Mouse (Mus musculus) left cerebral cortex, adult 11 months (tissue): ENCODE data around the gene Fnbp1.
A peak's percentile ranks its signal among the peaks of the same experiment; 100 is the strongest.
"Not testable (repeated sequence)": the region's sequence is repeated elsewhere in the genome, so short reads cannot be mapped to it uniquely, and the experiment has no call there.

ENCODE experiments used
- DNase-seq: peaks from one replicate; pipeline ENCODE4 v3.0.0; 2022; ENCODE audit warnings: low spot score

Fnbp1 gene

DNA sequence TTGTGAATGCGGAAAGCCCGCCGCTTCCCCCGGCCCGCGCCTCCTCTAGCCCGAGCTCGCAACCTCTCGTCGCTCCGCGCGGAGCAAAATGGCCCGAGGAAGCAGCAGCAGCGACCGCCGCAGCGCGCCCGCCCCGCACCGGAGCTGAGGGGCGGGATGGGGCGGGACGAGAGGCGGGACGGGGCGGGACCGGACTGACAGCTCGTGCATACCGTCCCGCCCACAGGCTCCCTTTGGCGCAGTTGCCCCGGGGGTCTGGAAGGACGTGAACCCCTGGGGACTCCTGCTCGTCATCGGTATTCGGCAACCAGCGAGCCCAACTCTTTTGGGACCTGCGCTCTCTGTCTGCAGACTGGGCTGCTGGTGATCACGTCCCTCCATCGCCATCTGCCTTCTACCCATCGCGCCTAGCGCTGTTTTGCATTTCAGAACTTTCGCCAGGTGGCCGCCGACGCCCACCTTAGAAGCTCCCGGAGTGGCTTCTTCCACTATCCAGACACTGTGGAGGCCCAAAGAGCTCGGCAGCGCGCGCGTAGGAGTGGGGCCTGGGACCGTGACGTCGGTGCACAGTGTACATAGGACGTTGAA, at the start of gene Fnbp1:
Gene Fnbp1 (minus strand): TSS at position 142 of the 588 bp plus-strand sequence.
- peak; percentile 74 for DNase-seq

DNA sequence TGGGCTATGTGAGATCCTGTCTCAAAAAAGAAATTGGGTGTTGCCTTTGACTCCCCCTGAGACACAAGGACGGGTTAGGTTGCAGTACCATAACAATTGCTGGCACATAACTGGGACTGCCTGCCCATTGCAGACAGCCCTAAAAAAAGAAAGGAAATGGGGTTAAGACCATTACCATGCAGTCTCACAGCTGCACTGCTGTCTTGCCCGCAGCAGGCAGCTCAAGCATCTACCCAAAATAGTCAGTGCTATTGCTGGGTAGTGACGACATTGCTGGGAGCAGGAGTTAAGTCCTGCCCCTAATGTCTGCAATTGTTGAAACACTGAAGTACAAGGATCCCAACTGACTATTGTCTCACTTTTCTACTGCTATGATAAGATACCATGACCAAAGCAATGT, 47.8 kb upstream of the Fnbp1 start:
- no peak for DNase-seq

DNA sequence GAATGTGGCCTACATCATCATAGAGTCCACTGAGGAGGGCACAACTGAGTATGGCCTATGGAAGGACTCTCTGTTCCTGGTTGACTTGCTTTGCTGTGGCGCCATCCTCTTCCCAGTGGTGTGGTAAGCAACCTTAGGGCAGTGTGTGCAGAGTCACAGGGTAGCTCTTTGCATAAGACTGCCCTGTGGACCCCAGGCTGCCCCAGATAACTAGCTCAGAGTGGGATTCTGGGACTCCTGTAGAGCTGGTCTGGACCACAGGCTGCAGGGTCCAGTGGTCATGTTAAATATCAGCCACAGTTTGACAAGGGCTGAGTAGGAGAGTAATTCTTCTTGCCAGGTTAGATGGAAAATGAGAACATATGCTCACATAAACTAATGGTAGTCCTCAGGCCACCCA, 46.9 kb upstream of the Fnbp1 start:
- no peak for DNase-seq

DNA sequence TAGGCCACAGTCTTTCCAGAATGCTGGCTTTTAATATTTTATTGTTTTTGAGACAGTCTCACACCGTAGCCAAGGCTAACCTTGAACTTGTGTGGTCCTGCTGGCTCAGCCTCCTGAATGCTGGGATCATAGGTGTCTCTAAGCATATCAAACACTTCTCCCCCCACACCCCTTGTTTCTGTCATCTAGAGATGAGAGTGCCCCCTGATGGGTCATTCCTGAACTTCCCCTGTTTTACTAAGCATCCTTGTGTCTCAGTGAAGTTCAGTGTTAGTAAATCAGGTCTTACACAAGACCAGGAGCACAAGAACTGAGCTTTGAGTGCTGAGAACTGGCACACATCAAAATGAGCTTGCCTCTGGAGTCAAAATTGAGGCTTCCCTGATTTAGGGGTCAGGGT, 42.0 kb upstream of the Fnbp1 start:
- DNase-seq: no peak

DNA sequence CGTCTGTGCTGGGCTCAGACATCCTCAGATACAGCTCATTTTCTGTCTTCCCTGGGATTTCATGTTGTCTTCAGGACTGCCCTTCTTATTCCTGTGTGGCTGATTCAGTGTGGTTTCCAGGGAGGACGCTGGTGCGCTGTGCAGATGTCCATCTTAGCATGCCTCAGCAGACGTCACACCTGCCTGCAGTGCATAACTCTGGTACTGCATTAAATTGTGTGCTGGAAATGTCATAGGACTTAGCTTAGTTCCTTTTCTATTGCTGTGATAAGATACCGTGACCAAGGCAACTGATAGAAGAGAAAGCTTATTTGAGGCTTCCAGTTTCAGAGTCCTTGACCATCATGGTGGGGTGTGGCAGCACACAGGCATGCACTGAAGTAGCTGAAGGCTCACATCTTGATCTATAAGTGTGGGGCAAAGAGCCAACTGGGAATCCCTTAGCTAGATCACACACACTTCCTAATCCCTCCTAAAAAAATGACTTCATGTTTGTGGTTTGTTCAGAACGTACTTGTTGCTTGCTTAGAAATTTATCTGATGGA, 41.0 kb upstream of the Fnbp1 start:
- no peak for DNase-seq

DNA sequence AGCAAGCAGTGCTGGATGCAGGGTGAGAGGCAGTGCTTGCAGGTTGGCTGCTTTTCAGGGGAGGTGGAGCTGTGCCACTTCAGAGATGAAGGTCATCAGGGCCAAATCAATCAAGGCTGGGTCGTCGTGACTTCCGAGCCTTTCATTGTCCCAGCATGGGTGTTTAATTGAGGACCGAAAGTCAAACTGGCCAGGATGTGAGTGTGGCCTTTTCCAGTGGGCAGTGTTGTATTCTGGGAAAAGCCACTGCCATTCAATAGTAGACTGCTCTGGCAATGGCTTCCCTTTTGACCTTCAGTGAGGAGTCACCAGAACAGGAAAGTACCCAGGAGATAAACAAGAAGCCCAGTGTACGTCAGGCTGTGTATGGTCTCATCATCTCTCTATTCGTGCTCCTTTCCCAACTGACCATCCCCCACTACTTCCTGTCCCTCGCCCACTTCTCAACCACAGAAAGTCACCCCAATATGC, 38.3 kb upstream of the Fnbp1 start:
- no peak for DNase-seq

DNA sequence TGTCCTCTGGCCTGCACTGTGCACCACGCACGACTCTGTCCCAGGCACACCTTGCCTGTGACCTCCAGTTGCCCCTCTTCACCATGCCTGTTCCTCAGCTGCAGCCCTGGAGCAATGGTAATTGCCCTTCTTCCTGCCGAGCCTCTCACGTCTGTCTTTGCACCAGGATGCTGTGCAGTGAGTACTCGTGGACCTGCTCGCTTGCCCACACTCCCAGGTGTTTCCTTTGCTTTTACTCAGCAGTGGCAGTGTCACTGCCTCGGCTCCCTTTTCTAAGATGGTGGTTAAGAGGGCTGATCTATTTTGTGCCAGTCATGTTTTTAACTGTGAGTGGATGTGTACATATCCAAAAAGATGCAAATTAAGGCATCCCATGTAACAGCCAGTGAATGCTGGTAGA, 37.7 kb upstream of the Fnbp1 start:
- DNase-seq: no peak

DNA sequence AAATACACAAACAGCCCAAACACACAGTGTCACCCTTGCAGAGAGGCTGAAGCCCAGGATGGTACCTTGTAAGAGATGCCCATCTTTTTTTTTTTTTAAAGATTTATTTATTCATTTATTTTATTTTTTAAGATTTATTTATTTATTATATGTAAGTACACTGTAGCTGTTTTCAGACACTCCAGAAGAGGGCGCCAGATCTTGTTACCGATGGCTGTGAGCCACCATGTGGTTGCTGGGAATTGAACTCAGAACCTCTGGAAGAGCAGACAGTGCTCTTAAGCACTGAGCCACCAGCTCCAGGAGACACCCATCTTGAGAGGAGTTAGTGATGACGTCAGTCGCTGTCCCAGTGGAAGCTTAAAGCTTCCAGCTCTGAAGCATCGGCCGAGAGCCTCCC, 36.8 kb upstream of the Fnbp1 start:
- not testable (repeated sequence) for DNase-seq

DNA sequence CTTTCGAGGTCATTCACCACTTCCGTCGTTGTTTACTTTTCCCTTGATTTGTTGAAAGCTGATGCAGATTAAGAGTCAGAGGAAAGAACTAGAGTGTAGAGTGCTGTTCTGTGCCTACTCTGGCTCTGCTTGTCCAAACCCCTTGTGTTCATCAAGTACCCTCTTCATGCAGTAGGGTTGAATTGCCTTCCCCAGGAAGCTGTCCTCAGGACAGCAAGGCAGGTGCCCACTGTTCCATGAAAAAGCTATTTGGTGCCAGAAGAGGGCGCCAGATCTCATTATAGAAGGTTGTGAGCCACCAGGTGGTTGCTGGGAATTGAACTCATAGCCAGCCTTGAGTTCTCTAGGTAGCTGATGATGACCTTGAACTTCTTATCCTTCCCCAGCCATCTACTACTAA, 31.5 kb upstream of the Fnbp1 start:
- DNase-seq: no peak

DNA sequence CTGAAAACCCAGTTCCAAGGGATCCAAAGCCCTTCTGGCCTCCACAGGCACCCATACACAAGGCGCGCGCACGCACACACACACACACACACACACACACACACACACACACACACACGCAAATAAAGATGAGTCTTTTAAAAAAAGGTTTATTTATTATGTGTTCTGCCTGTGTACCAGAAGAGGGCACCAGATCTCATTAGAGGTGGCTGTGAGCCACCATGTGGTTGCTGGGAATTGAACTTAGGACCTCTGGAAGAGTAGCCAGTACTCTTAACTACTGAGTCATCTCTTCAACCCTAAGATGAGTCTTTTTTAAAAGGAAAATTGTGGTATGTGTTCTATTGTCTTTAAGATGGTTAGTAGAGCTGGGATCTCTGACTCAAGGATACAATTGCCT, 30.7 kb upstream of the Fnbp1 start:
- DNase-seq: no peak

DNA sequence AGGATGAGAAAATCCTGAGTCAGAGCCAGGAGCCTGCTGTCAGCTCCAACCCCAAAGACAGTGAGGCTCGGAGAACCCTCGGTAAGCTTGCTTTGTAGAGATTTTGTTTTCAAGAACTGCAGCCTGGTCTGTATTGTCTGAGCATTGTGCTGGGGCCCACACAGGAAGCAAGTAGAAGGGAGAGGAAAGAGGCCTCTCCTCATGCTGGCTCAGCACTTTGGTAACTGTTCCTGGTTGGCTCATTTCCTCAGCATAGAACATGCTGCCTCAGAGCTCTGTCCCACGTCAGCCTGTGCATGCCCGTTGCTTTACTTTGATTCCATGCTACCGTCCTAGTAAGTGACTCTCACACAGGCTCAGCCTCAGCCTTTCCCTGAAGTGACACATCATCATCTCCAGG, 30.2 kb upstream of the Fnbp1 start:
- no peak for DNase-seq

DNA sequence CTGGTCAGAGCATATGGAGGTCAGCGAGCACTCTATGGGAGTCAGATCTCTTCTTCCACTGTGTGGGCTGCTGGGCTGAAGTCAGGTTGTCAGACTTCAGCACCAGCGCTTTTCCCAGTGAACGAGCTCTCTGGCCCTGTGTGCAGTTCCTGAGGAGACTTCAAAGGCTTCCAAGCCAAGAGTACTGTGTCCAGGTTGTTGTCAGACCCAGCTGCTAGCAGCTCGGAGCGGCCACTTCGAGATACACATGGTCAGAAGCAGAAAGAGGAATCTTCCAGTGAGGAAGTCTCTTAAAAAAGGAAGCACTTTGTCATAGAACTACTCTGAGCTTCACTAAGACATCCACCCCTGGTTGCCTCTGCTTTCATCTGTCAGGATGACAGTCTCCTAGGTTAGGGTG, 28.4 kb upstream of the Fnbp1 start:
- no peak for DNase-seq

DNA sequence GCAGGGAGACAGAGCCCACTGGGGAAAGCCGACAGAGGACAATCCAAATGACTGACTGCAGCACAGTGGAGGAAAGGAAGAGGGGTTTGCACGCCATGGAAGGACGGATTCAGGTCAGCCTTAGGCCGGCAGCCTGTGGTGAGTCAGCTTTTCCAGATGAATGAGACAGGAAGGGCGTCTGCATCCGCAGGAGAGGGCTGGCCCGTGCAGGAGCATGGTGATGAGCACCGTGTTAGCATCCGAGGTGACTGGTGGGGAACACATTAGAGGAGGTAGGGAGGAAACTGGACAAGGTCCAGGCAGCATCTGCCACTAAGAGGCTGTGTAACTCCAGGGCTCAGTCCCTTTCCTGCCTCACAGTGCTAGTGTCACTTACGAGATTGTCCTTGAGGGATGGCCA, 27.2 kb upstream of the Fnbp1 start:
- DNase-seq: no peak

DNA sequence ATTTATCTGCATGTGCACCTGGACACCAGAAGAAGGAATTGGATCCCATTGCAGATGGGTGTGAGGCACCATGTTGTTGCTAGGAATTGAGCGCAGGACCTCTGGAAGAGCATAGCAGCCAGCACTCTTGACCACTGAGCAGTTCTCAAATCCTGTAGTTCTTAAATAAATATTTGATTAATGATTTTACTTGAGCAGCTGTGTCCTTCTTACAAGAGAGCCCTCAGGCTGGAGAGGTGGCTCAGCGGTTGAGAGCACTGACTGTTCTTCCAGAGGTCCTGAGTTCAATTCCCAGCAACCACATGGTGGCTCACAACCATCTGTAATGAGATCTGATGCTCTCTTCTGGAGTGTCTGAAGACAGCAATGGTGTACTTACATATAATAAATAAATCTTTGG, 25.8 kb upstream of the Fnbp1 start:
- not testable (repeated sequence) for DNase-seq

DNA sequence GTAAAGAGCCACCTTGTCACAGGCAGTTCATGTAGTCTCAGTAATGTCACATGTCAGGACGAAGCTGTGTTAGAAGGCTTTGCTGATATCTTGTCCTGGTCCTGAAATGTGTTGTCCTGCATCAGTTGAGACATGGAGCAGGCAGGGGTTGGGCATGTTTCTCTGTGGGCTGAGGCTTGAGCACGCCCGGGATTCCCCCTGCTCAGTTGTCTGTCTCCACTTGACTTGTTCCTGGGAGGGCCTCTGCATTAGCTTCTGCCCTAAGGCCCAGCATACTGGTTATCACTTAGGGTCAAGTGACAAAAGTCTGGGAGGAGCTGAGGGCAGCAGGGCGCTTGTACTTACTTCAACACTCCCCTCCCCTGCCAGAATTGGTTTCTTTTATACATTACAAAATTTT, 23.7 kb upstream of the Fnbp1 start:
- no peak for DNase-seq

DNA sequence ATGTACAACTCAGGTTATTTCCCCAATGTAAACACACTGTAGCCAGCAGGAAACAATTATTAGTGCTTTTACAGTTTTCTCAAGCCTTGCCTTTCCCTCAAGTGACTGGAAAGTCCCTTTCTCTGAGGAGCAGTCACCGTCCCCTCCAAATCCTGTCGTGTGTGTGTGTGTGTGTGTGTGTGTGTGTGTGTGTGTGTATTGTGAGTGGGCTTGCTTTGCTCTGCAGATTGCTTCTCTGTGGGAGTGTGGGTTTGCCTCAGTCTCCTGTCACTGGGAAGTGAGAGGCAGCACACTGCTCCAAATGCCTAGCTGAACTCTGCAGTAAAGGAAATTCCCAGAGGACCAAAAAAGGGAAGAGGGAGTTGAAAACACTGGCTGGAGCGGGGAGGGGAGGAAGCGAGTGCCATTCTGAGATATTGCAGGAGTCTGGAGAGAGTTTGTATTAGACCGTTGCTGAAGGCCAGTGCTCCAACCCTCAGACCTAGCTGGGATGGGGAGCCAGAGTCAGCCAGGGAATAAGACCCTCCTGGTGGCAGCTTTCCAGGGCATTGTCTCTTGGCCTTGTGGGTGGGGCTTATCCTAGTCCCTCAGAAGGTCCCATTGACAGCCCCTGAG, 23.1 kb upstream of the Fnbp1 start:
- DNase-seq: no peak

DNA sequence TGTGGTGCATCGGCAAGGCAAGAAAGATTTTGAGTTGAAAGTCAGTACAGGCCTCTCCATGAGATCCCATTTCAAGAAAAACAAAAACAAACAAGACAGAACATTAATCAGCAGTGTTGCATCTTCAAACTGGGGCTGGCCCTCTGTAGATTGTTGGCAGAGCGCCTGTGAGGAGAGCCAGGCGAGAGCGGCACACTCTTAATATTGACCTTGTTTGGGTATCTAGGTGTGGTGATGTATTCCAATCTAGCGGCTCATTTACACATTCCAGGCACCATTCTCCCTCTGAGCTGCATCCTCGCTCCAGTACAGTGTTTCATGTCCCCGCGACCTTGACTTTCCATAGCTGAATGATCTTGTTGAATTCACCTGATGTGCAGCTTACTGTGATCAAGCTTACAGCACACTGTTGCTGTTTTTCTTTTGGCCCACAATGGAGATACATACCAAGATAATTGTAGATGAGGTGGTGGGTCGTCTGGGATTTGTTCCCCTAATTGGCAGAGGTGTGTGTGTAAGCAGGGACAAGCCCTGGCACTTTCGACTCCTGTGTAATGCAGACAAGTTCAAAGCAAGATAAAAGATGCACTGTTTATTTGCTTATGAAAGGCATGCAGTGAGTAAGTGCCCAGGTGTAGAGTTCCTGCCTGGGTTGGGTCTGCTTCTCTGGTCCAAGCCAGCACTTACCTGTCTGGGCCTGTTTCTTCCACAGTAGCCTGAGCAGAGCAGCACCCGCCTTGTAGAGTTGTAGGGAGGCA, 21.7 kb upstream of the Fnbp1 start:
- DNase-seq: no peak

DNA sequence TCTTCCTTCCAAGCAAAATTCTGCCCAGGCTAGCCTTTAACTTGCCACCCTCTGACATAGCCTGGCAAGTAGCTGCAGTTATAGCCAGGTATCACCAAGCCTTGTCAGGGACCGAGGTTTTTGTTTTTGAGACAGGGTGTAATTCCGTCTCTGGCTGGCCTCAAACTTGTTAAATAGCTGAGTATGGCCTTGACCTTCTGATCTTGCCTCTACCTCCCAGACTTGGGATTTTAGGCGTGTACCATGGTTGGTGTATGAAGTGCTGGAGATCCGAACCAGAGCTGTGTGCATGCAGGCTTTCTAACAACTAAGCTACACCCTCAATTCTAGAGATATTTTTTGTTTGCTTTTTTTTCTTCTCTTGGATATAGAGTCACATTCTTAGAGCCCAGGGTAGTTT, 19.8 kb upstream of the Fnbp1 start:
- no peak for DNase-seq

DNA sequence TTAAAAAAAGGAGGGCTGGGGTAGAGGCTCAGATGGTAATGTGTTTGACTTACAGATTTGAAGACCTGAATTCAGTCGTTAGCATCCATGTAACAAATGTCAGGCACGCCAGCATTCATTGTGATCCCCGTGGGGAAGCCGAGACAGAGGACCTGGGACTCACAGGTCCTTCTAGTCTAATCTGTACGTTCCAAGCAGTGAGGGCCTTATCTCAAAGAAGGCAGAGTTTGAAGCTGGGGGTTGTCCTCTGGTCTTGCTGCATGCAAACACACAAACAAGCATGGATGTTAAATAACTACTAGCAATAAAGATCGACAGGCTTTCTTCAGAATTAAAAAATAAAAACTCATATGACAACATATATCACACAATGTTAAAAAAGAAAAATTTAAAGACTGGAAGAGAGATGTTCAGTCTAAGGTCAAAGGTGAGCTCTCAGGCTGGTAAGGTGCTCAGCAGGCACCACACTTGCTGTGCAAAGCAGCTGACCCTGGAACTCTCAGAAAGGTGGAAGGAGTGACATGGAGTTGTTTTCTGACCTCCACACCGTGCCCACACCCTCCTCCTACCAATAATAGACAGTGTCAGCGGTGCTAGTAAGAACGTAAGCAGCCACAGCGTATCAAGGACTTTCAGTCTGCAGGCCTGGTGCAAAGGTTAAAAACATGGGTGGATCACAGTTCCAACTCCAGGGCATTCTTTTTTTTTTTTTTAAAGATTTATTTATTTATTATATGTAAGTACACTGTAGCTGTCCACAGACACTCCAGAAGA, 18.5 kb upstream of the Fnbp1 start:
- DNase-seq: no peak

DNA sequence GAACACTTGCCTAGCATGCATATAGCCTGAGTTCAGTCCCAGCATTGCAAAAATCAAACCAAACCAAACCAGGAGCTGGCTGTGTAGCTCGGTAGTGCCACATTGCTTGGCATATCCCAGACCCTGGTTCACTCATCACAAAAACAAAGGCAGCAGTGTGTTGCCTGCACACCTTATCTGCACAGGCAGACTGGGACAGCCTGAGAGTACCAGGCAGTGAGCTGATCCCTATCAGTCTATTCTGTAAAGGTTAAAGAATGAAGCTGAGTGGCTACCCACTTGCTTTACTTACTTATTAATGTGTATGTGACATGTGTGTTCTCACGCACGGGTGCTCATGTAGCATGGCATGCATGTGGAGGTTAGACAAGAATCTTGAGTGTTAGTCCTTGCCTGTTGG, 15.0 kb upstream of the Fnbp1 start:
- no peak for DNase-seq

DNA sequence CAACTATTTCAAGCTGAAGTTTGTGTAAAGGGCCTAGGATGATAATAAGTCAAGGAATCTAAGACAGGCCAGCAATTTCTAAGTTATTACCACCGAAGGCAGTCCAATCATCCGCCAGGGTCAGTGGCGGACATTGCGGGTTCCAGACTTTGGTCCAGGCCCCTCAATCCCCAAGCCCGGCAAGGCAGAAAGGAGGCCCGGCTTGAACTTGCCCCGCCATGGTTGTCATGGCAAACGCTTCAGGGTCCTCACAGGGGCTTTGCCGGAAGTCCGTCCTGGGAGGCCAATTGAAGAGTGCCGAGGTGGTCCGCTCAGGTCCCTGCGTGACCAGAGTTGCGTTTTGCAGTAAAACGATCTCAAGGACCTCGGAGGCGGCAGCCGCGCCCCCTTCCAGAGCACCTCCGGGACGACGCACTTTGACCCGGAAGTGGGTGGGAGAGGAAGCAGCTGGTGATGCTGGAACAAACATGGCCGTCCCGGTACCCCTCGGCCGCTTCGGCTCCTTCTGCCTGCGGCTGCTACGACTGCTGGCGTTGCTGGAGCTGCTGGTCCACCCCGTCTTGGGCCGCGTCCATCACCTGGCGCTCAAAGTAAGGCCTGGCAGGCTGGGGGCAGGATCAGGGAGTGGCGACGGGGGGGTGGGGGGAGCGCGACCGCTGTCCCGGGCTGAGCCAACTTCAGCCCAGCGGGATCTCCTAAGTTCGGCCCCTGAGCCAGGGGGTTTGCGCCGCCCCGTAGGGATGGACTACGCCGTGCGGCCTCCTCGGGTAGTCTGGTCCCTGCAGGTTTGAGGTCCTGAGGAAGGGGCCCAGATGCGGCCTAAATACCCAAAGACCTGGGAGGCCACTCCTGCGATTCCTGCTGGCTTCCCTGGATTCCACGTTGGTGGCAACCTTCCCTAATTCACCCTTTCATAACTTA, 10.3 kb upstream of the Fnbp1 start, which contains the start of gene Gpr107:
Gene Gpr107 (plus strand): TSS at position 425 of the 921 bp plus-strand sequence.
- DNase-seq: peak; percentile 59
